Mouse (Mus musculus): ENCODE data around the gene Slc22a20. TPM values are rescaled to one million over a fixed set of nuclear protein-coding genes. Genes with fewer than 3 reads are reported as not detected.

The Slc22a20 gene
- not detected in 2 replicates for polyA plus RNA-seq (2016; fragmentation: Nextera tagmentation; extraction: Ambion mirVana)

- H3K36me3 ChIP-seq (replicated peaks), result no peaks in the 10 kb centered on the region
- no peak for DNase-seq (ENCODE audit: low spot score)
- no peaks in the 10 kb centered on the region for H3K9me3 ChIP-seq
- H3K4me1 ChIP-seq, result peaks cover 29% of the 10 kb centered on the region
- WGBS, result 46% methylated on average over 4 of the region's 4 CpGs
- no peak within 1 kb of the TSS for H3K4me3 ChIP-seq
- H3K27ac ChIP-seq (replicated peaks), result peak within 1 kb of the TSS; percentile 52
- H3K27me3 ChIP-seq (replicated peaks; ENCODE audit: low read depth, poor library complexity, severe bottlenecking), result no peaks in the 10 kb centered on the region
These were observed at the start of gene Slc22a20 for GRCm38 (mm10) chr19:5986043-5986442. Gene Slc22a20, minus strand, starts transcription at chr19:5986143.

- WGBS, result 78% methylated on average over 14 of the region's 14 CpGs
- DNase-seq (ENCODE audit: low spot score), result no peak
- Histone ChIP-seq H3K27me3 (replicated peaks; ENCODE audit: low read depth, poor library complexity, severe bottlenecking) (no peaks in the 10 kb centered on the region), H3K4me1 (no peaks in the 10 kb centered on the region), H3K27ac (replicated peaks) (no peak overlapping the region), H3K4me3 (no peak overlapping the region), H3K36me3 (replicated peaks) (no peaks in the 10 kb centered on the region), H3K9me3 (no peaks in the 10 kb centered on the region)
These were observed 44.8 kb upstream of the Slc22a20 start for GRCm38 (mm10) chr19:6030520-6031280.

- Histone ChIP-seq H3K36me3 (replicated peaks) (no peaks in the 10 kb centered on the region), H3K27me3 (replicated peaks; ENCODE audit: low read depth, poor library complexity, severe bottlenecking) (no peaks in the 10 kb centered on the region), H3K9me3 (no peaks in the 10 kb centered on the region), H3K4me3 (no peak overlapping the region), H3K27ac (replicated peaks) (no peak overlapping the region), H3K4me1 (no peaks in the 10 kb centered on the region)
- 83% methylated on average over 9 of the region's 9 CpGs for WGBS
- DNase-seq (ENCODE audit: low spot score), result no peak
These were observed 43.5 kb upstream of the Slc22a20 start for GRCm38 (mm10) chr19:6029426-6029825.

GRCm38 (mm10) chr19:6028991-6029390, 43.0 kb upstream of the Slc22a20 start:
- Histone ChIP-seq H3K27me3 (replicated peaks; ENCODE audit: low read depth, poor library complexity, severe bottlenecking) (no peaks in the 10 kb centered on the region), H3K4me3 (no peak overlapping the region), H3K27ac (replicated peaks) (no peak overlapping the region), H3K36me3 (replicated peaks) (no peaks in the 10 kb centered on the region), H3K4me1 (no peaks in the 10 kb centered on the region), H3K9me3 (no peaks in the 10 kb centered on the region)
- WGBS, result 86% methylated on average over 6 of the region's 6 CpGs
- no peak for DNase-seq (ENCODE audit: low spot score)

GRCm38 (mm10) chr19:6023930-6024329, 38.0 kb upstream of the Slc22a20 start:
- Histone ChIP-seq H3K4me3 (no peak overlapping the region), H3K27me3 (replicated peaks; ENCODE audit: low read depth, poor library complexity, severe bottlenecking) (0 out of 2 replicates have a peak, but pooled peaks cover 3% of the 10 kb centered on the region), H3K9me3 (no peaks in the 10 kb centered on the region), H3K36me3 (replicated peaks) (no peaks in the 10 kb centered on the region), H3K4me1 (peaks cover 3% of the 10 kb centered on the region; the same call in 1 of the 2 replicates), H3K27ac (replicated peaks) (no peak overlapping the region)
- no peak for DNase-seq (ENCODE audit: low spot score)
- 82% methylated on average over 7 of the region's 7 CpGs for WGBS

GRCm38 (mm10) chr19:6023059-6023458, 37.1 kb upstream of the Slc22a20 start:
- Histone ChIP-seq H3K4me3 (no peak overlapping the region), H3K36me3 (replicated peaks) (no peaks in the 10 kb centered on the region), H3K9me3 (no peaks in the 10 kb centered on the region), H3K4me1 (peaks cover 3% of the 10 kb centered on the region; the same call in 1 of the 2 replicates), H3K27ac (replicated peaks) (no peak overlapping the region), H3K27me3 (replicated peaks; ENCODE audit: low read depth, poor library complexity, severe bottlenecking) (0 out of 2 replicates have a peak, but pooled peaks cover 3% of the 10 kb centered on the region)
- 67% methylated on average over 8 of the region's 8 CpGs for WGBS
- DNase-seq (ENCODE audit: low spot score), result no peak

- no peak for DNase-seq (ENCODE audit: low spot score)
- no peak overlapping the region for H3K27ac ChIP-seq (replicated peaks)
- 57% methylated on average over 3 of the region's 3 CpGs for WGBS
- no peaks in the 10 kb centered on the region for H3K36me3 ChIP-seq (replicated peaks)
- H3K4me1 ChIP-seq, result peaks cover 17% of the 10 kb centered on the region
- H3K27me3 ChIP-seq (replicated peaks; ENCODE audit: low read depth, poor library complexity, severe bottlenecking), result peaks cover 30% of the 10 kb centered on the region
- H3K4me3 ChIP-seq, result no peak overlapping the region
- H3K9me3 ChIP-seq, result no peaks in the 10 kb centered on the region
These were observed 34.3 kb upstream of the Slc22a20 start for GRCm38 (mm10) chr19:6020276-6020675.

- H3K27ac ChIP-seq (replicated peaks), result no peak overlapping the region
- H3K27me3 ChIP-seq (replicated peaks; ENCODE audit: low read depth, poor library complexity, severe bottlenecking), result peaks cover 45% of the 10 kb centered on the region
- H3K9me3 ChIP-seq, result no peaks in the 10 kb centered on the region
- H3K36me3 ChIP-seq (replicated peaks), result no peaks in the 10 kb centered on the region
- WGBS, result 31% methylated on average over 15 of the region's 15 CpGs
- peak; percentile 87 for DNase-seq (ENCODE audit: low spot score)
- H3K4me1 ChIP-seq, result peaks cover 24% of the 10 kb centered on the region
- H3K4me3 ChIP-seq, result no peak overlapping the region
These were observed 32.5 kb upstream of the Slc22a20 start for GRCm38 (mm10) chr19:6018142-6019089.

- peaks cover 24% of the 10 kb centered on the region for H3K4me1 ChIP-seq
- H3K4me3 ChIP-seq, result 0 out of 2 replicates have a peak overlapping the region, but pooled peaks have one; percentile 68
- DNase-seq (ENCODE audit: low spot score), result no peak
- peaks cover 48% of the 10 kb centered on the region for H3K27me3 ChIP-seq (replicated peaks; ENCODE audit: low read depth, poor library complexity, severe bottlenecking)
- 42% methylated on average over 7 of the region's 7 CpGs for WGBS
- H3K9me3 ChIP-seq, result no peaks in the 10 kb centered on the region
- no peak overlapping the region for H3K27ac ChIP-seq (replicated peaks)
- H3K36me3 ChIP-seq (replicated peaks), result no peaks in the 10 kb centered on the region
These were observed 30.6 kb upstream of the Slc22a20 start for GRCm38 (mm10) chr19:6016532-6016931.

GRCm38 (mm10) chr19:6015511-6016315, 29.8 kb upstream of the Slc22a20 start, which contains the start of gene Capn1:
Gene Capn1, minus strand, starts transcription at chr19:6015897.
- H3K27me3 ChIP-seq (replicated peaks; ENCODE audit: low read depth, poor library complexity, severe bottlenecking), result peaks cover 48% of the 10 kb centered on the region
- peak within 1 kb of the TSS; percentile 68 for H3K4me3 ChIP-seq
- peak within 1 kb of the TSS; percentile 80 for H3K27ac ChIP-seq (replicated peaks)
- peak; percentile 82 for DNase-seq (ENCODE audit: low spot score)
- no peaks in the 10 kb centered on the region for H3K36me3 ChIP-seq (replicated peaks)
- no peaks in the 10 kb centered on the region for H3K9me3 ChIP-seq
- H3K4me1 ChIP-seq, result peaks cover 24% of the 10 kb centered on the region
- WGBS, result 2% methylated on average over 40 of the region's 40 CpGs

GRCm38 (mm10) chr19:6014991-6015510, 29.1 kb upstream of the Slc22a20 start:
- WGBS, result 2% methylated on average over 18 of the region's 18 CpGs
- Histone ChIP-seq H3K4me1 (peaks cover 24% of the 10 kb centered on the region), H3K9me3 (no peaks in the 10 kb centered on the region), H3K4me3 (peak overlapping the region; percentile 68), H3K27ac (replicated peaks) (peak overlapping the region; percentile 80), H3K36me3 (replicated peaks) (no peaks in the 10 kb centered on the region), H3K27me3 (replicated peaks; ENCODE audit: low read depth, poor library complexity, severe bottlenecking) (peaks cover 48% of the 10 kb centered on the region)
- DNase-seq (ENCODE audit: low spot score), result peak; percentile 63
